Mouse (Mus musculus) central nervous system, embryonic 18 days (tissue): ENCODE results near the gene Srp54a. TPM values are rescaled to one million over a fixed set of nuclear protein-coding genes. Genes with fewer than 3 reads are reported as not detected.

ENCODE experiments used
- polyA plus RNA-seq: library from polyadenylated mRNA; depleted of rRNA; stranded (reverse); fragments of >200 nt; gene quantifications from 2 replicates; pipeline ENCODE4 v1.2.3, GENCODE M21; 2012; rRNA removed

Gene Srp54a
- 58.3 and 69.1 TPM in 2 replicates for polyA plus RNA-seq

DNA sequence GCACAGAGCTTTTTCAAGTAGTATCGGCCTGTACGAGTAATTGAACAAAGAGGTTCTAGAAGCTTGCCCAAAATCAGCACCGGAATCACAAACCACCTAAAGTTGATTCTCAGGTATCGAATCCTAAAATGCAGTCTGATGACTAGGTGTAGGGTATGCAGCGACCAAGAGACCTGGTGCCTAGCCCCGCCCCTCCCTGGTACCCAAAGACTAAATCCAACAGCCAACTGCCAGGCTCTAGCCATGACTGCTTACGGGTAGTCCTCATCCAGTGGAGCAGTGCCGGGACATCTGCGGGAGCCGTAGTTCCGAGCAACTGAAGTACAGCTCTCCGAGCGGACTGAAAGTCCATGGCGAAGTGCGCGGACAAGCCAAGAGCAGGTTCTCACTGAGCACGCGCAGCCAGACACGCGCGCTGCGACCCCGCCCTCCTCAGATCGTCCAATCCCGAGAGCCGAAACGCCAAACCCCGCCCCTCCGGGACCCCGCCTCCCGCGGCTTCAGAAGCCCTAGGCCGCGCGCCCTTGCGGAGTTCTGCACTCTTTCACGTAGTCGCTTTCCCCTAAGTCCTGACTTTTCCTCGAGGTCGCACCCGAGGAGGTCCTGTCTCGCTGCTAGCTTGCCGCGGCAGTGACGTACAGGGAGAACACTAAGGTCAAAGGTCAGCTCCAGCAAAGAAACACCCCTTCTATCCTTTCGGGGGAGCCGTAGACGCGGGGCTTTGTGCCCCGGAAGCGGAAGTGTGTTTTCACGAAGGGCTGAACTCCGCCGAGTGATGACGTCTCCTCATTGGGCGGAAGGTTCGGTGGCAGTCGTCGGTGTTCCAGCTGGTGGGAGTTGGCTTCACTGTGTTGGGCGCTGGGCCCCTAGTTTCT lies at the start of gene Srp54a, which contains the start of gene 2700097O09Rik:
Gene Srp54a (plus strand): TSS at position 537 of the 875 bp plus-strand sequence.
Gene 2700097O09Rik (minus strand): TSS at position 385 of the 875 bp plus-strand sequence.

DNA sequence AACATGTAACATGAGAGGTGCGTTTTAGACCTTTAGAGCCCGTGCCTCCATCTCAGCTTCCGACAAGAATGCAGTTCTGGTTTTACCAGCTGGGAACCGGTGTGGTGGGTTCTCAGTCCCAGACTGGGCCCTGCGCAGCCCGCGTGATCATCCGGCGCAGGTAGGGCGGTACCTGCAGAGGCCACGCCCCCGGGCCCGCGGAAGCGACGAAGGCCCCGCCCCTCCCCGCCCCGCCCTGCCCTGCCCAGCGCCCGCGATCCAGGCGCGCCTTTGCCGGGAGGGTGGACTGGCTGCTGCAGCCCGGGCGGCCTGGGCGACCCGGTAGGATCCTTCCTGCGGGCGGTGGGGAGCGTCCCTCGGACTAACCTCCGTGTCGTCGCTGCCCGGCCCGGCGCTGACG lies 44.2 kb downstream of the Srp54a start, which contains the start of gene Fam177a:
Gene Fam177a (plus strand): TSS at position 228 of the 400 bp plus-strand sequence.

DNA sequence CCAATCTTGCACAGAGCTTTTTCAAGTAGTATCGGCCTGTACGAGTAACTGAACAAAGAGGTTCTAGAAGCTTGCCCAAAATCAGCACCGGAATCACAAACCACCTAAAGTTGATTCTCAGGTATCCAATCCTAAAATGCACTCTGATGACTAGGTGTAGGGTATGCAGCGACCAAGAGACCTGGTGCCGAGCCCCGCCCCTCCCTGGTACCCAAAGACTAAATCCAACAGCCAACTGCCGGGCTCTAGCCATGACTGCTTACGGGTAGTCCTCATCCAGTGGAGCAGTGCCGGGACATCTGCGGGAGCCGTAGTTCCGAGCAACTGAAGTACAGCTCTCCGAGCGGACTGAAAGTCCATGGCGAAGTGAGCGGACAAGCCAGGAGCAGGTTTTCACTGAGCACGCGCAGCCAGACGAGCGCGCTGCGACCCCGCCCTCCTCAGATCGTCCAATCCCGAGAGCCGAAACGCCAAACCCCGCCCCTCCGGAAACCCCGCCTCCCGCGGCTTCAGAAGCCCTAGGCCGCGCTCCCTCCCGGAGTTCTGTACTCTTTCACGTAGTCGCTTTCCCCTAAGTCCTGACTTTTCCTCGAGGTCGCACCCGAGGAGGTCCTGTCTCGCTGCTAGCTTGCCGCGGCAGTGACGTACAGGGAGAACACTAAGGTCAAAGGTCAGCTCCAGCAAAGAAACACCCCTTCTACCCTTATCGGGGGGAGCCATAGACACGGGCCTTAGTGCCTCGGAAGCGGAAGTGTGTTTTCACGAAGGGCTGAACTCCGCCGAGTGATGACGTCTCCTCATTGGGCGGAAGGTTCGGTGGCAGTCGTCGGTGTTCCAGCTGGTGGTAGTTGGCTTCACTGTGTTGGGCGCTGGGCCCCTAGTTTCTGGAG lies 74.7 kb downstream of the Srp54a start, which contains the start of gene Srp54b:
Gene Srp54b (plus strand): TSS at position 546 of the 890 bp plus-strand sequence.

Other genes starting within 250 kb of the Srp54a start
- gene Cfl2, start 217.4 kb upstream of the Srp54a start, polyA plus RNA-seq: 73.4 and 78.8 TPM in 2 replicates
- not detected in 2 replicates for gene Gm20403, start 93.7 kb upstream of the Srp54a start, polyA plus RNA-seq
- gene Baz1a, start 65.9 kb upstream of the Srp54a start, polyA plus RNA-seq: 3.2 and 3.6 TPM in 2 replicates
- gene 2700097O09Rik, start 152 bp upstream of the Srp54a start, polyA plus RNA-seq: 27.6 and 29.4 TPM in 2 replicates
- 36.9 and 37.1 TPM in 2 replicates for gene Fam177a, start 44.2 kb downstream of the Srp54a start, polyA plus RNA-seq
- 39.5 and 41.4 TPM in 2 replicates for gene Srp54b, start 74.8 kb downstream of the Srp54a start, polyA plus RNA-seq
- not detected in 2 replicates for gene 1700047I17Rik2, start 119.3 kb downstream of the Srp54a start, polyA plus RNA-seq
- gene Srp54c, start 149.9 kb downstream of the Srp54a start, polyA plus RNA-seq: 52.8 and 56.9 TPM in 2 replicates
- gene 1110008L16Rik, start 219.3 kb downstream of the Srp54a start, polyA plus RNA-seq: 8.0 and 9.0 TPM in 2 replicates
- 17.6 and 19.3 TPM in 2 replicates for gene Ppp2r3c, start 222.7 kb downstream of the Srp54a start, polyA plus RNA-seq